Mouse (Mus musculus): ENCODE measurements at regions not wholly inside any gene's neighbourhood (a gene's known extent, or its start where the extent isn't known, plus 50 kb on each side); places are given as distances from the start of the nearest gene placed in this dataset.

- TF ChIP-seq CTCF (IDR thresholded peaks at IDR 0.05; ENCODE audit: borderline replicate concordance, insufficient read depth, low read length): peak; percentile 17; the same call in 1 of the 2 replicates
- TF ChIP-seq POLR2A (IDR thresholded peaks at IDR 0.05; ENCODE audit: low read depth, low read length): no peak
Measured at GRCm38 (mm10) chr5:124953000-124953399, 50.0 kb upstream of the Rflna start.
